Mouse (Mus musculus) liver, embryonic 15.5 days (tissue): ENCODE measurements around the gene Tha1. TPM values are rescaled to one million over a fixed set of nuclear protein-coding genes. Genes with fewer than 3 reads are reported as not detected.

Source experiments
- ATAC-seq: fragments of 200-750 bp; cut with Nextera tagmentation; 2 replicates; pipeline ENCODE4 v1.8.0; 2017; ENCODE audit warnings: moderate number of reproducible peaks, mild to moderate bottlenecking, moderate library complexity; ENCODE audit not compliant: insufficient read depth
- H3K27ac ChIP-seq: fragments of 300-500 bp; sonication (generic); replicated peaks from 2 replicates; pipeline ENCODE4 v1.5.1; 2015; ENCODE audit warnings: mild to moderate bottlenecking, inconsistent platforms
- H3K27me3 ChIP-seq: fragments of 300-500 bp; sonication (generic); 2 replicates; pipeline ENCODE4 v1.6.1; 2015; ENCODE audit warnings: mild to moderate bottlenecking, inconsistent platforms
- H3K36me3 ChIP-seq: fragments of 300-500 bp; sonication (generic); replicated peaks from 2 replicates; pipeline ENCODE4 v1.6.1; 2015; ENCODE audit warnings: moderate library complexity, mild to moderate bottlenecking, inconsistent platforms
- H3K4me1 ChIP-seq: fragments of 300-500 bp; sonication (generic); replicated peaks from 2 replicates; pipeline ENCODE4 v1.6.1; 2015; ENCODE audit warnings: inconsistent platforms
- H3K4me2 ChIP-seq: fragments of 300-500 bp; sonication (generic); 2 replicates; pipeline ENCODE4 v1.6.1; 2015; ENCODE audit warnings: moderate library complexity, mild to moderate bottlenecking, inconsistent platforms
- H3K4me3 ChIP-seq: fragments of 300-500 bp; sonication (generic); replicated peaks from 2 replicates; pipeline ENCODE4 v1.5.1; 2015; ENCODE audit warnings: mild to moderate bottlenecking, inconsistent platforms
- H3K9ac ChIP-seq: fragments of 300-500 bp; sonication (generic); 2 replicates; pipeline ENCODE4 v1.6.1; 2015; ENCODE audit warnings: moderate library complexity, mild to moderate bottlenecking, inconsistent platforms
- H3K9me3 ChIP-seq: fragments of 300-500 bp; sonication (generic); replicated peaks from 2 replicates; pipeline ENCODE4 v1.6.1; 2016; ENCODE audit warnings: inconsistent platforms
- WGBS: fragments of 180-500 bp; shearing (Covaris S2); methylation state at CpG from one replicate; pipeline ENCODE4 v1.1.7; 2015; ENCODE audit warnings: mixed read lengths; ENCODE audit not compliant: insufficient replicate concordance; 5-methylcytosine and 5-hydroxymethylcytosine counted together
- polyA plus RNA-seq: library from polyadenylated mRNA; unstranded; fragments of >200 nt; fragmentation: Nextera tagmentation; extraction: Ambion mirVana; gene quantifications from 2 replicates; pipeline ENCODE4 v1.2.1, GENCODE M21; 2015

The Tha1 gene
- polyA plus RNA-seq, 1 experiment from 2014 or later = 1.6 TPM

GRCm38 (mm10) chr11:117880977-117881358 is 7.7 kb upstream of the Tha1 start:
- Histone ChIP-seq H3K27ac (no peak overlapping the region), H3K4me2 (no peak overlapping the region), H3K9me3 (no peaks in the 10 kb centered on the region), H3K4me1 (peaks cover 42% of the 10 kb centered on the region), H3K27me3 (peaks cover 19% of the 10 kb centered on the region; the same call in 1 of the 2 replicates), H3K36me3 (no peaks in the 10 kb centered on the region), H3K9ac (no peak overlapping the region), H3K4me3 (no peak overlapping the region)
- ATAC-seq = no peak
- 44% methylated on average over 6 of the region's 6 CpGs for WGBS

GRCm38 (mm10) chr11:117880336-117880976 is 7.2 kb upstream of the Tha1 start:
- no peak overlapping the region for H3K4me3 ChIP-seq
- no peak overlapping the region for H3K9ac ChIP-seq
- H3K27ac ChIP-seq = no peak overlapping the region
- H3K4me1 ChIP-seq = peaks cover 41% of the 10 kb centered on the region
- no peak for ATAC-seq
- no peaks in the 10 kb centered on the region for H3K36me3 ChIP-seq
- H3K9me3 ChIP-seq = no peaks in the 10 kb centered on the region
- H3K4me2 ChIP-seq = no peak overlapping the region
- 72% methylated on average over 9 of the region's 9 CpGs for WGBS
- peaks cover 20% of the 10 kb centered on the region; the same call in 1 of the 2 replicates for H3K27me3 ChIP-seq

DNA sequence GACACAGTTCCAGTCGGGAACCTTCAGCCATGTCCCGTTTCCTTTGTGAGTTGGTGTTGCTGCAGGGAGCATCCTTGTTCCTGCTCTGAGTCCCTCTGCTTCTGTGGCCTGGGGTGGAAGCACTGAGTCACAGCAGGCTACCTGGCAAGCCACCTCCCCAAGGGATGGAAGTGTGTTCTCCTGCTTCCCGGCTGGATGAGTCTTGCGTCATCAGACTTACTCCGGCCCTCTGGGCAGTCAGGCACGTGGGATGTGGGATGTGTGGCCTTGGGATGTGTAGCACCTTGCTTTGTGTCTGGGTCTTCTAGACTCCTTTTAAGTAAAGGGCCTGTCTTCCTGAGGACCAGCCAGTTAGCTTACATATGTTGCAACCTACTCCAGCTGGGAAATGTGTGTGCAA is 6.4 kb upstream of the Tha1 start:
- H3K4me1 ChIP-seq = peaks cover 42% of the 10 kb centered on the region
- no peaks in the 10 kb centered on the region for H3K36me3 ChIP-seq
- H3K9ac ChIP-seq = no peak overlapping the region
- no peaks in the 10 kb centered on the region for H3K9me3 ChIP-seq
- no peak for ATAC-seq
- H3K27ac ChIP-seq = no peak overlapping the region
- no peak overlapping the region for H3K4me3 ChIP-seq
- H3K4me2 ChIP-seq = no peak overlapping the region
- 68% methylated on average over 6 of the region's 6 CpGs for WGBS
- H3K27me3 ChIP-seq = peaks cover 21% of the 10 kb centered on the region

GRCm38 (mm10) chr11:117878892-117879291 is 5.6 kb upstream of the Tha1 start:
- peaks cover 42% of the 10 kb centered on the region for H3K4me1 ChIP-seq
- H3K36me3 ChIP-seq = no peaks in the 10 kb centered on the region
- H3K27ac ChIP-seq = peak overlapping the region; percentile 75
- H3K27me3 ChIP-seq = peaks cover 29% of the 10 kb centered on the region
- no peak overlapping the region for H3K9ac ChIP-seq
- ATAC-seq = no peak
- H3K4me2 ChIP-seq = peak overlapping the region; percentile 35
- H3K4me3 ChIP-seq = no peak overlapping the region
- 10% methylated on average over 8 of the region's 8 CpGs for WGBS
- no peaks in the 10 kb centered on the region for H3K9me3 ChIP-seq

DNA sequence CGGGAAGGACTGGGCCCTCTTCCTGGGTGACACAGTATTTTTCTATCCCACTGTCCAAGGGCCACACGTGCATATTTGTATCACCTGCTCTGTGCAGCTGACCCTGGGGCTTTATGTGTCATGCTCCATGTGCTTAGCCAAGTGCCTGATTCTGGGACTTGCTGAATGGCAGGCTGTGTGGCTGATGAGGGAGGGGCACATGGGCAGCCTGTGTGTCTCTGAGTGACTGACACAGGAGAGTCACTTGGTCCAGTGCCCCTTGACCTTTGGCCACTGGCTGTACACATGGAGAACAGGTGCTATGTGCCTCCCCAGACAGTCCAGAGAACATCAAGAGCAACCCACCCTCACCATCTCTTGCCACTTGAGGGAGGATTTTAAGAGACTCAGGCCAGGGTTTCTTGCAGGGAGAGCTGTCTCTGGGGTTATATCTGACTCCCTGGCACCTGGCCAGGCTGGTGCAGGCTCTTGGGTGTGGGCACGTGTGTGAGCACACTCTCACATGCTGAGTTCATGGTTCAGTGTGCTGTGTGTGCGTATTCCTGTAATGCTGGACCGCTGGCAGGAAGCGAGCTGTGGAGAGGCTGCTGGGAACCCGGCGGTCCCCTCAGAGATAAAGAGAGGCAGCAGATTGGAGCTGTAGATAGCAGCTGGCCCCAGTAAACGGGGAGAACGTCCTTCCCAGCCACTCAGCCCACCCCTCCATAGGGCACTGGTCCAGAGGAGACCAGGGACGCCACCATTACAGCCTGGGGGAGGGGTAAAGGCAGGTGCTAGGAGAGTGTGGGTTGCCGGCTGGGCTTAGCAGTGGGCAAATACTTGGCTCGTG is 4.8 kb upstream of the Tha1 start:
- Histone ChIP-seq H3K27ac (peak overlapping the region; percentile 75), H3K9ac (no peak overlapping the region), H3K36me3 (no peaks in the 10 kb centered on the region), H3K4me2 (peak overlapping the region; percentile 35), H3K27me3 (peaks cover 36% of the 10 kb centered on the region), H3K4me3 (no peak overlapping the region), H3K4me1 (peaks cover 46% of the 10 kb centered on the region), H3K9me3 (no peaks in the 10 kb centered on the region)
- ATAC-seq = peak; percentile 57
- WGBS = 7% methylated on average over 13 of the region's 13 CpGs

GRCm38 (mm10) chr11:117875681-117876080 is 2.4 kb upstream of the Tha1 start:
- ATAC-seq = no peak
- H3K4me2 ChIP-seq = no peak overlapping the region
- H3K27ac ChIP-seq = no peak overlapping the region
- H3K27me3 ChIP-seq = peaks cover 61% of the 10 kb centered on the region
- WGBS = 45% methylated on average over 6 of the region's 6 CpGs
- H3K4me1 ChIP-seq = peaks cover 37% of the 10 kb centered on the region
- no peaks in the 10 kb centered on the region for H3K9me3 ChIP-seq
- no peak overlapping the region for H3K9ac ChIP-seq
- H3K4me3 ChIP-seq = no peak overlapping the region
- no peaks in the 10 kb centered on the region for H3K36me3 ChIP-seq

DNA sequence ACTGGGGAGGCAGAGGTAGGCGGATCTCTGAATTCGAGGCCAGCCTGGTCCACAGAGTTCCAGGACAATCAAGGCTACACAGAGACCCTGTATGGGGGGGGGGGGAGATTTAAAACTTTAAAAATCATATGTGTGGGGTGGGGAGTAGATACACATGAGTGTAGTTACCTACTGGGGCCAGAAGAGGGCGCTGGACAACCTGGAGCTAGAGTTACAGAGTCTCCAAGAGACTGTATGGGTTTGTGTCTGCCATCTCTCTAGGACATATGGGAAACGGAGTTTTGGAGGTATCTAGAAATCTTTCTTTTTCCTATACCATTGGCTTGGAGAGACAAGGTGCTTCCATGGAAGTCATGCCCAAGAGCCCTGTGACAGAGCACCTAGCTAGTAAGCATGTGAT is 1.1 kb upstream of the Tha1 start:
- H3K4me2 ChIP-seq = no peak overlapping the region
- H3K4me1 ChIP-seq = peaks cover 36% of the 10 kb centered on the region
- ATAC-seq = no peak
- H3K4me3 ChIP-seq = no peak overlapping the region
- H3K36me3 ChIP-seq = no peaks in the 10 kb centered on the region
- no peak overlapping the region for H3K27ac ChIP-seq
- 35% methylated on average over 4 of the region's 4 CpGs for WGBS
- H3K9ac ChIP-seq = no peak overlapping the region
- H3K27me3 ChIP-seq = peaks cover 64% of the 10 kb centered on the region
- H3K9me3 ChIP-seq = no peaks in the 10 kb centered on the region

GRCm38 (mm10) chr11:117871911-117872584 is 1.2 kb downstream of the Tha1 start:
- Histone ChIP-seq H3K4me2 (no peak overlapping the region), H3K4me3 (no peak overlapping the region), H3K27me3 (peaks cover 55% of the 10 kb centered on the region), H3K9ac (no peak overlapping the region), H3K9me3 (no peaks in the 10 kb centered on the region), H3K27ac (no peak overlapping the region), H3K36me3 (no peaks in the 10 kb centered on the region), H3K4me1 (peaks cover 14% of the 10 kb centered on the region)
- no peak for ATAC-seq
- 27% methylated on average over 12 of the region's 12 CpGs for WGBS

GRCm38 (mm10) chr11:117871376-117871775 is 1.9 kb downstream of the Tha1 start:
- H3K4me1 ChIP-seq = peaks cover 14% of the 10 kb centered on the region
- H3K9me3 ChIP-seq = no peaks in the 10 kb centered on the region
- no peak overlapping the region for H3K4me3 ChIP-seq
- peaks cover 55% of the 10 kb centered on the region for H3K27me3 ChIP-seq
- H3K4me2 ChIP-seq = no peak overlapping the region
- no peak overlapping the region for H3K9ac ChIP-seq
- 44% methylated on average over 5 of the region's 5 CpGs for WGBS
- no peak overlapping the region for H3K27ac ChIP-seq
- H3K36me3 ChIP-seq = no peaks in the 10 kb centered on the region
- ATAC-seq = no peak

GRCm38 (mm10) chr11:117870688-117871365 is 2.5 kb downstream of the Tha1 start:
- H3K9ac ChIP-seq = no peak overlapping the region
- H3K27ac ChIP-seq = no peak overlapping the region
- 40% methylated on average over 12 of the region's 12 CpGs for WGBS
- H3K4me2 ChIP-seq = no peak overlapping the region
- ATAC-seq = no peak
- peaks cover 55% of the 10 kb centered on the region for H3K27me3 ChIP-seq
- H3K36me3 ChIP-seq = no peaks in the 10 kb centered on the region
- H3K4me3 ChIP-seq = no peak overlapping the region
- H3K9me3 ChIP-seq = no peaks in the 10 kb centered on the region
- peaks cover 14% of the 10 kb centered on the region for H3K4me1 ChIP-seq

- Histone ChIP-seq H3K36me3 (no peaks in the 10 kb centered on the region), H3K9me3 (no peaks in the 10 kb centered on the region), H3K4me3 (no peak overlapping the region), H3K4me1 (peaks cover 2% of the 10 kb centered on the region), H3K9ac (no peak overlapping the region), H3K4me2 (no peak overlapping the region), H3K27me3 (peaks cover 49% of the 10 kb centered on the region), H3K27ac (no peak overlapping the region)
- no peak for ATAC-seq
- 62% methylated on average over 6 of the region's 6 CpGs for WGBS
Observed at GRCm38 (mm10) chr11:117865988-117866387, 7.3 kb downstream of the Tha1 start.
